Mouse (Mus musculus) embryonic facial prominence, embryonic 13.5 days (tissue): ENCODE results near the gene Mre11a. TPM values are rescaled to one million over a fixed set of nuclear protein-coding genes. Genes with fewer than 3 reads are reported as not detected.
"Not testable (repeated sequence)": the region's sequence is repeated elsewhere in the genome, so short reads cannot be mapped to it uniquely, and the experiment has no call there.

Experiments used
- ATAC-seq: fragments of 200-750 bp; cut with Nextera tagmentation; 2 replicates; pipeline ENCODE4 v1.8.0; 2017; ENCODE audit warnings: low read depth; ENCODE audit not compliant: insufficient number of reproducible peaks, insufficient read depth, low FRiP score, low TSS enrichment
- H3K27ac ChIP-seq: fragments of 300-500 bp; sonication (generic); 2 replicates; pipeline ENCODE4 v1.5.1; 2015; ENCODE audit warnings: moderate library complexity, mild to moderate bottlenecking, inconsistent platforms
- H3K27me3 ChIP-seq: fragments of 300-500 bp; sonication (generic); 2 replicates; pipeline ENCODE4 v1.6.1; 2015; ENCODE audit warnings: mild to moderate bottlenecking, inconsistent platforms
- H3K36me3 ChIP-seq: fragments of 300-500 bp; sonication (generic); 2 replicates; pipeline ENCODE4 v1.6.1; 2015; ENCODE audit warnings: mild to moderate bottlenecking, inconsistent platforms
- H3K4me1 ChIP-seq: fragments of 300-500 bp; sonication (generic); 2 replicates; pipeline ENCODE4 v1.6.1; 2015; ENCODE audit warnings: inconsistent platforms
- H3K4me2 ChIP-seq: fragments of 300-500 bp; sonication (generic); 2 replicates; pipeline ENCODE4 v1.6.1; 2015; ENCODE audit warnings: moderate library complexity, mild to moderate bottlenecking, inconsistent platforms
- H3K4me3 ChIP-seq: fragments of 300-500 bp; sonication (generic); 2 replicates; pipeline ENCODE4 v1.5.1; 2015; ENCODE audit warnings: mild to moderate bottlenecking, inconsistent platforms
- H3K9ac ChIP-seq: fragments of 300-500 bp; sonication (generic); 2 replicates; pipeline ENCODE4 v1.6.1; 2015; ENCODE audit warnings: mild to moderate bottlenecking, inconsistent platforms
- H3K9me3 ChIP-seq: fragments of 300-500 bp; sonication (generic); 2 replicates; pipeline ENCODE4 v1.6.1; 2016; ENCODE audit warnings: inconsistent platforms
- WGBS: fragments of 180-500 bp; shearing (Covaris S2); methylation state at CpG from one replicate; pipeline ENCODE4 v1.1.7; 2015; ENCODE audit warnings: mixed read lengths; 5-methylcytosine and 5-hydroxymethylcytosine counted together
- polyA plus RNA-seq: library from polyadenylated mRNA; unstranded; fragments of >200 nt; fragmentation: Nextera tagmentation; extraction: Ambion mirVana; gene quantifications from 2 replicates; pipeline ENCODE4 v1.2.1, GENCODE M21; 2015

The Mre11a gene
- polyA plus RNA-seq, 1 experiment from 2014 or later, result 27.9 TPM

- Histone ChIP-seq H3K9ac (no peak overlapping the region), H3K4me1 (peaks cover 14% of the 10 kb centered on the region), H3K4me2 (peak overlapping the region; percentile 24), H3K27ac (peak overlapping the region; percentile 5; the same call in 1 of the 2 replicates), H3K4me3 (no peak overlapping the region), H3K36me3 (no peaks in the 10 kb centered on the region), H3K9me3 (no peaks in the 10 kb centered on the region), H3K27me3 (no peaks in the 10 kb centered on the region)
- ATAC-seq, result peak; percentile 49; the same call in 1 of the 2 replicates
- 21% methylated on average over 17 of the region's 17 CpGs for WGBS
Measured at GRCm38 (mm10) chr9:14872181-14872930, 87.9 kb downstream of the Mre11a start.

GRCm38 (mm10) chr9:14875743-14876507 lies 91.5 kb downstream of the Mre11a start:
- Histone ChIP-seq H3K4me1 (peaks cover 14% of the 10 kb centered on the region), H3K36me3 (no peaks in the 10 kb centered on the region), H3K27ac (no peak overlapping the region), H3K4me2 (no peak overlapping the region), H3K9ac (no peak overlapping the region), H3K4me3 (no peak overlapping the region), H3K9me3 (no peaks in the 10 kb centered on the region), H3K27me3 (no peaks in the 10 kb centered on the region)
- no peak for ATAC-seq
- WGBS, result 75% methylated on average over 5 of the region's 5 CpGs

- H3K36me3 ChIP-seq, H3K27me3 ChIP-seq, ATAC-seq, H3K4me3 ChIP-seq, H3K9ac ChIP-seq, H3K27ac ChIP-seq, H3K4me2 ChIP-seq, H3K9me3 ChIP-seq: not testable (repeated sequence)
- peaks cover 14% of the 10 kb centered on the region for H3K4me1 ChIP-seq
- 21% methylated on average over 8 of the region's 8 CpGs for WGBS
Measured at GRCm38 (mm10) chr9:14876566-14876965, 92.1 kb downstream of the Mre11a start.

GRCm38 (mm10) chr9:14884641-14885040 lies 100.2 kb downstream of the Mre11a start:
- Histone ChIP-seq H3K36me3 (no peaks in the 10 kb centered on the region), H3K27ac (no peak overlapping the region), H3K4me3 (no peak overlapping the region), H3K27me3 (no peaks in the 10 kb centered on the region), H3K9me3 (no peaks in the 10 kb centered on the region), H3K9ac (no peak overlapping the region), H3K4me2 (no peak overlapping the region), H3K4me1 (0 out of 2 replicates have a peak, but pooled peaks cover 4% of the 10 kb centered on the region)
- ATAC-seq, result no peak
- WGBS, result 79% methylated on average over 4 of the region's 4 CpGs

- Histone ChIP-seq H3K9ac (no peak overlapping the region), H3K27me3 (no peaks in the 10 kb centered on the region), H3K36me3 (no peaks in the 10 kb centered on the region), H3K9me3 (no peaks in the 10 kb centered on the region), H3K4me1 (0 out of 2 replicates have a peak, but pooled peaks cover 4% of the 10 kb centered on the region), H3K4me2 (no peak overlapping the region), H3K27ac (no peak overlapping the region), H3K4me3 (no peak overlapping the region)
- ATAC-seq, result no peak
Measured at GRCm38 (mm10) chr9:14885151-14885550, 100.7 kb downstream of the Mre11a start.

GRCm38 (mm10) chr9:14885954-14886353 lies 101.5 kb downstream of the Mre11a start:
- Histone ChIP-seq H3K9ac (no peak overlapping the region), H3K36me3 (no peaks in the 10 kb centered on the region), H3K27ac (no peak overlapping the region), H3K9me3 (no peaks in the 10 kb centered on the region), H3K4me1 (0 out of 2 replicates have a peak, but pooled peaks cover 4% of the 10 kb centered on the region), H3K4me3 (no peak overlapping the region), H3K27me3 (no peaks in the 10 kb centered on the region), H3K4me2 (no peak overlapping the region)
- WGBS, result 88% methylated on average over 1 of the region's 1 CpGs
- no peak for ATAC-seq

Other genes starting within 250 kb of the Mre11a start
- gene Amotl1, start 139.6 kb upstream of the Mre11a start, polyA plus RNA-seq, result 35.4 and 35.5 TPM in 2 replicates
- gene Piwil4, start 43.9 kb upstream of the Mre11a start, polyA plus RNA-seq, result not detected in 2 replicates
- 2.0 and 2.7 TPM in 2 replicates for gene Fut4, start 32.3 kb upstream of the Mre11a start, polyA plus RNA-seq
- 0.77 TPM in 1 of 2 replicates, not detected in the other for gene 1700012B09Rik, start 13.6 kb upstream of the Mre11a start, polyA plus RNA-seq
- gene Ankrd49, start 202 bp downstream of the Mre11a start, polyA plus RNA-seq, result 51.5 and 52.0 TPM in 2 replicates
- 0.19 and 0.27 TPM in 2 replicates for gene Gpr83, start 75.6 kb downstream of the Mre11a start, polyA plus RNA-seq
- 0.44 TPM in 1 of 2 replicates, not detected in the other for gene Izumo1r, start 119.3 kb downstream of the Mre11a start, polyA plus RNA-seq